Mouse (Mus musculus): ENCODE measurements around the gene Lrig2. TPM values are rescaled to one million over a fixed set of nuclear protein-coding genes. Genes with fewer than 3 reads are reported as not detected.

The Lrig2 gene
- polyA plus RNA-seq, 2 experiments, result 15.0 to 20.2 TPM

GRCm38 (mm10) chr3:104478056-104478455 is 33.7 kb downstream of the Lrig2 start:
- no peak overlapping the region for H3K9ac ChIP-seq (ENCODE audit: low read depth, low read length, severe bottlenecking)
- H3K4me1 ChIP-seq (ENCODE audit: control insufficient read depth, insufficient read depth, low read length), result no peaks in the 10 kb centered on the region
- peaks cover 62% of the 10 kb centered on the region for H3K36me3 ChIP-seq (ENCODE audit: control insufficient read depth, insufficient read depth, low read length)
- H3K27ac ChIP-seq (replicated peaks; ENCODE audit: low read depth, low read length), result no peak overlapping the region
- no peak overlapping the region for H3K4me2 ChIP-seq (replicated peaks; ENCODE audit: low read depth, low read length, severe bottlenecking)
- ATAC-seq (ENCODE audit: low FRiP score, low read depth) (no peak), DNase-seq (ENCODE audit: low spot score) (no peak)
- no peak overlapping the region for H3K4me3 ChIP-seq (replicated peaks; ENCODE audit: low read length)
- H3K27me3 ChIP-seq (ENCODE audit: control insufficient read depth, insufficient read depth, low read length), result no peaks in the 10 kb centered on the region
- H3K9me3 ChIP-seq (ENCODE audit: control insufficient read depth, low read length), result no peaks in the 10 kb centered on the region
- no peak for TF ChIP-seq POLR2A (IDR thresholded peaks at IDR 0.05; ENCODE audit: borderline replicate concordance, extremely low read depth, insufficient read depth, insufficient read length)
- 97% methylated on average over 1 of the region's 1 CpGs for WGBS

- H3K4me1 ChIP-seq (ENCODE audit: control insufficient read depth, insufficient read depth, low read length), result no peaks in the 10 kb centered on the region
- H3K9ac ChIP-seq (ENCODE audit: low read depth, low read length, severe bottlenecking), result no peak overlapping the region
- H3K36me3 ChIP-seq (ENCODE audit: control insufficient read depth, insufficient read depth, low read length), result peaks cover 42% of the 10 kb centered on the region
- DNase-seq (ENCODE audit: low spot score) (no peak), ATAC-seq (ENCODE audit: low FRiP score, low read depth) (no peak)
- no peak overlapping the region for H3K4me2 ChIP-seq (replicated peaks; ENCODE audit: low read depth, low read length, severe bottlenecking)
- WGBS, result 43% methylated on average over 3 of the region's 3 CpGs
- H3K4me3 ChIP-seq (replicated peaks; ENCODE audit: low read length), result no peak overlapping the region
- no peaks in the 10 kb centered on the region for H3K27me3 ChIP-seq (ENCODE audit: control insufficient read depth, insufficient read depth, low read length)
- H3K27ac ChIP-seq (replicated peaks; ENCODE audit: low read depth, low read length), result no peak overlapping the region
- no peak for TF ChIP-seq POLR2A (IDR thresholded peaks at IDR 0.05; ENCODE audit: borderline replicate concordance, extremely low read depth, insufficient read depth, insufficient read length)
- no peaks in the 10 kb centered on the region for H3K9me3 ChIP-seq (ENCODE audit: control insufficient read depth, low read length)
Measured at GRCm38 (mm10) chr3:104469421-104469820, 42.3 kb downstream of the Lrig2 start.

GRCm38 (mm10) chr3:104461226-104461625 is 50.5 kb downstream of the Lrig2 start:
- 69% methylated on average over 2 of the region's 2 CpGs for WGBS
- Histone ChIP-seq H3K36me3 (ENCODE audit: control insufficient read depth, insufficient read depth, low read length) (peaks cover 89% of the 10 kb centered on the region), H3K4me3 (replicated peaks; ENCODE audit: low read length) (no peak overlapping the region), H3K4me1 (ENCODE audit: control insufficient read depth, insufficient read depth, low read length) (no peaks in the 10 kb centered on the region), H3K9me3 (ENCODE audit: control insufficient read depth, low read length) (no peaks in the 10 kb centered on the region), H3K4me2 (replicated peaks; ENCODE audit: low read depth, low read length, severe bottlenecking) (no peak overlapping the region), H3K27ac (replicated peaks; ENCODE audit: low read depth, low read length) (no peak overlapping the region), H3K9ac (ENCODE audit: low read depth, low read length, severe bottlenecking) (no peak overlapping the region), H3K27me3 (ENCODE audit: control insufficient read depth, insufficient read depth, low read length) (no peaks in the 10 kb centered on the region)
- no peak for TF ChIP-seq POLR2A (IDR thresholded peaks at IDR 0.05; ENCODE audit: borderline replicate concordance, extremely low read depth, insufficient read depth, insufficient read length)
- DNase-seq (ENCODE audit: low spot score), result no peak
- ATAC-seq (ENCODE audit: low FRiP score, low read depth), result no peak

GRCm38 (mm10) chr3:104458588-104458987 is 53.1 kb downstream of the Lrig2 start:
- WGBS, result 100% methylated on average over 1 of the region's 1 CpGs
- Histone ChIP-seq H3K27ac (replicated peaks; ENCODE audit: low read depth, low read length) (no peak overlapping the region), H3K9me3 (ENCODE audit: control insufficient read depth, low read length) (no peaks in the 10 kb centered on the region), H3K36me3 (ENCODE audit: control insufficient read depth, insufficient read depth, low read length) (peaks cover 84% of the 10 kb centered on the region), H3K4me2 (replicated peaks; ENCODE audit: low read depth, low read length, severe bottlenecking) (no peak overlapping the region), H3K4me3 (replicated peaks; ENCODE audit: low read length) (no peak overlapping the region), H3K27me3 (ENCODE audit: control insufficient read depth, insufficient read depth, low read length) (no peaks in the 10 kb centered on the region), H3K9ac (ENCODE audit: low read depth, low read length, severe bottlenecking) (no peak overlapping the region), H3K4me1 (ENCODE audit: control insufficient read depth, insufficient read depth, low read length) (no peaks in the 10 kb centered on the region)
- ATAC-seq (ENCODE audit: low FRiP score, low read depth) (no peak), DNase-seq (ENCODE audit: low spot score) (no peak)
- no peak for TF ChIP-seq POLR2A (IDR thresholded peaks at IDR 0.05; ENCODE audit: borderline replicate concordance, extremely low read depth, insufficient read depth, insufficient read length)

- Histone ChIP-seq H3K27ac (replicated peaks; ENCODE audit: low read depth, low read length) (no peak overlapping the region), H3K27me3 (ENCODE audit: control insufficient read depth, insufficient read depth, low read length) (no peaks in the 10 kb centered on the region), H3K36me3 (ENCODE audit: control insufficient read depth, insufficient read depth, low read length) (peaks cover 59% of the 10 kb centered on the region), H3K9ac (ENCODE audit: low read depth, low read length, severe bottlenecking) (no peak overlapping the region), H3K4me1 (ENCODE audit: control insufficient read depth, insufficient read depth, low read length) (no peaks in the 10 kb centered on the region), H3K9me3 (ENCODE audit: control insufficient read depth, low read length) (no peaks in the 10 kb centered on the region), H3K4me2 (replicated peaks; ENCODE audit: low read depth, low read length, severe bottlenecking) (no peak overlapping the region), H3K4me3 (replicated peaks; ENCODE audit: low read length) (no peak overlapping the region)
- TF ChIP-seq POLR2A (IDR thresholded peaks at IDR 0.05; ENCODE audit: borderline replicate concordance, extremely low read depth, insufficient read depth, insufficient read length), result no peak
- whole genome bisulfite sequencing, result 86% methylated on average over 10 of the region's 10 CpGs
- ATAC-seq (ENCODE audit: low FRiP score, low read depth), result no peak
- DNase-seq (ENCODE audit: low spot score), result no peak
Measured at GRCm38 (mm10) chr3:104455506-104456275, 56.0 kb downstream of the Lrig2 start.

Data from limb, embryonic 14.5 days (tissue).